1 mouse cellular context compared by ENCODE assay signal in genomic region chr4:116507425-116508218, GRCm38 (mm10).
TF ChIP-seq lines count a peak whose summit lies in the region.

Ipp (plus strand) TSS chr4:116507549.

TF ChIP-seq in MEL, 35 proteins besides CTCF, POLR2A, EP300 and RAD21 (continued from another document):
- no peak for TF ChIP-seq RCOR1 (IDR thresholded peaks at IDR 0.05; ENCODE audit: low read depth, low read length)
- no peak for TF ChIP-seq MAFK (IDR thresholded peaks at IDR 0.05; ENCODE audit: borderline replicate concordance, low read depth, low read length)
- TF ChIP-seq SIN3A (IDR thresholded peaks at IDR 0.05; ENCODE audit: low read length) = peak; percentile 65; the same call in 1 of the 2 replicates
- TF ChIP-seq TBP (IDR thresholded peaks at IDR 0.05; ENCODE audit: low read depth, low read length) = 0 out of 2 replicates have a peak, but pooled peaks have one; percentile 21
